Mouse (Mus musculus): ENCODE measurements around the gene 4933425L06Rik. TPM values are rescaled to one million over a fixed set of nuclear protein-coding genes. Genes with fewer than 3 reads are reported as not detected.

4933425L06Rik gene
- polyA plus RNA-seq (2012; rRNA removed), result not detected in 2 replicates
- polyA plus RNA-seq (2014; fragmentation: Nextera tagmentation; extraction: Ambion mirVana), result not detected in 2 replicates

GRCm38 (mm10) chr13:105081862-105082261 is at the start of gene 4933425L06Rik:
TSS of gene 4933425L06Rik (plus strand) at chr13:105082122.
- Histone ChIP-seq H3K9ac (replicated peaks) (no peak within 1 kb of the TSS), H3K27ac (no peak within 1 kb of the TSS), H3K4me3 (ENCODE audit: insufficient read depth in 1 of 2, low read depth in 2 of 2, low read length in 2 of 2) (no peak within 1 kb of the TSS), H3K4me1 (replicated peaks; ENCODE audit: control insufficient read depth in 2 of 2, insufficient read depth in 2 of 2, low read length in 1 of 2) (no peaks in the 10 kb centered on the region), H3K36me3 (replicated peaks; ENCODE audit: control insufficient read depth, insufficient read depth, low read depth) (no peaks in the 10 kb centered on the region), H3K27me3 (ENCODE audit: control insufficient read depth, insufficient read depth, low read length) (no peaks in the 10 kb centered on the region), H3K9me3 (ENCODE audit: control insufficient read depth, low read length) (no peaks in the 10 kb centered on the region), H3K4me2 (ENCODE audit: low read depth) (no peak within 1 kb of the TSS)
- TF ChIP-seq CTCF (IDR thresholded peaks at IDR 0.05; ENCODE audit: low read depth) (no peak), EP300 (IDR thresholded peaks at IDR 0.05; ENCODE audit: low read depth) (no peak)
- ATAC-seq (ENCODE audit: insufficient read depth), result no peak
- WGBS (ENCODE audit: insufficient replicate concordance), result 79% methylated on average over 10 of the region's 10 CpGs
- DNase-seq (ENCODE audit: low read depth in 3 of 3, low spot score in 3 of 3), result no peak

- no peak for TF ChIP-seq EP300 (IDR thresholded peaks at IDR 0.05; ENCODE audit: low read depth)
- no peak for TF ChIP-seq CTCF (IDR thresholded peaks at IDR 0.05; ENCODE audit: low read depth)
- Histone ChIP-seq H3K9me3 (ENCODE audit: control insufficient read depth, low read length) (no peaks in the 10 kb centered on the region), H3K4me2 (ENCODE audit: low read depth) (no peak overlapping the region), H3K36me3 (replicated peaks; ENCODE audit: control insufficient read depth, insufficient read depth, low read depth) (no peaks in the 10 kb centered on the region), H3K27me3 (ENCODE audit: control insufficient read depth, insufficient read depth, low read length) (no peaks in the 10 kb centered on the region), H3K27ac (no peak overlapping the region), H3K4me1 (replicated peaks; ENCODE audit: control insufficient read depth in 2 of 2, insufficient read depth in 2 of 2, low read length in 1 of 2) (no peaks in the 10 kb centered on the region), H3K4me3 (ENCODE audit: insufficient read depth in 1 of 2, low read depth in 2 of 2, low read length in 2 of 2) (no peak overlapping the region), H3K9ac (replicated peaks) (no peak overlapping the region)
- ATAC-seq (ENCODE audit: insufficient read depth), result no peak
- WGBS (ENCODE audit: insufficient replicate concordance), result 71% methylated on average over 12 of the region's 12 CpGs
- no peak for DNase-seq (ENCODE audit: low read depth in 3 of 3, low spot score in 3 of 3)
Observed at GRCm38 (mm10) chr13:105037816-105038215, 44.1 kb upstream of the 4933425L06Rik start.

- 57% methylated on average over 5 of the region's 5 CpGs for WGBS (ENCODE audit: insufficient replicate concordance)
- no peak overlapping the region for H3K9ac ChIP-seq (replicated peaks)
- no peaks in the 10 kb centered on the region for H3K27me3 ChIP-seq (ENCODE audit: control insufficient read depth, insufficient read depth, low read length)
- no peak for DNase-seq (ENCODE audit: low read depth in 3 of 3, low spot score in 3 of 3)
- TF ChIP-seq CTCF (IDR thresholded peaks at IDR 0.05; ENCODE audit: low read depth) (no peak), EP300 (IDR thresholded peaks at IDR 0.05; ENCODE audit: low read depth) (no peak)
- no peak overlapping the region for H3K4me2 ChIP-seq (ENCODE audit: low read depth)
- no peaks in the 10 kb centered on the region for H3K4me1 ChIP-seq (replicated peaks; ENCODE audit: control insufficient read depth in 2 of 2, insufficient read depth in 2 of 2, low read length in 1 of 2)
- no peak for ATAC-seq (ENCODE audit: insufficient read depth)
- H3K27ac ChIP-seq, result no peak overlapping the region
- no peaks in the 10 kb centered on the region for H3K36me3 ChIP-seq (replicated peaks; ENCODE audit: control insufficient read depth, insufficient read depth, low read depth)
- no peaks in the 10 kb centered on the region for H3K9me3 ChIP-seq (ENCODE audit: control insufficient read depth, low read length)
- no peak overlapping the region for H3K4me3 ChIP-seq (ENCODE audit: insufficient read depth in 1 of 2, low read depth in 2 of 2, low read length in 2 of 2)
Observed at GRCm38 (mm10) chr13:105038334-105038733, 43.6 kb upstream of the 4933425L06Rik start.

GRCm38 (mm10) chr13:105043882-105044281 is 38.0 kb upstream of the 4933425L06Rik start:
- ATAC-seq (ENCODE audit: insufficient read depth) (no peak), DNase-seq (ENCODE audit: low read depth in 3 of 3, low spot score in 3 of 3) (no peak)
- peaks cover 0 to 7% of the 10 kb centered on the region in 2 experiments; a peak in 1 of 4 replicates for H3K4me1 ChIP-seq (replicated peaks; ENCODE audit: control insufficient read depth in 2 of 2, insufficient read depth in 2 of 2, low read length in 1 of 2)
- H3K27me3 ChIP-seq (ENCODE audit: control insufficient read depth, insufficient read depth, low read length), result no peaks in the 10 kb centered on the region
- H3K36me3 ChIP-seq (replicated peaks; ENCODE audit: control insufficient read depth, insufficient read depth, low read depth), result no peaks in the 10 kb centered on the region
- H3K9ac ChIP-seq (replicated peaks), result no peak overlapping the region
- H3K4me2 ChIP-seq (ENCODE audit: low read depth), result no peak overlapping the region
- WGBS (ENCODE audit: insufficient replicate concordance), result 61% methylated on average over 3 of the region's 3 CpGs
- no peak overlapping the region for H3K27ac ChIP-seq
- H3K9me3 ChIP-seq (ENCODE audit: control insufficient read depth, low read length), result no peaks in the 10 kb centered on the region
- no peak overlapping the region for H3K4me3 ChIP-seq (ENCODE audit: insufficient read depth in 1 of 2, low read depth in 2 of 2, low read length in 2 of 2)
- TF ChIP-seq EP300 (IDR thresholded peaks at IDR 0.05; ENCODE audit: low read depth), result no peak

- TF ChIP-seq EP300 (IDR thresholded peaks at IDR 0.05; ENCODE audit: low read depth) (no peak), CTCF (IDR thresholded peaks at IDR 0.05; ENCODE audit: low read depth) (no peak)
- WGBS (ENCODE audit: insufficient replicate concordance), result 13% methylated on average over 9 of the region's 9 CpGs
- Histone ChIP-seq H3K9me3 (ENCODE audit: control insufficient read depth, low read length) (no peaks in the 10 kb centered on the region), H3K4me2 (ENCODE audit: low read depth) (no peak overlapping the region), H3K4me3 (ENCODE audit: insufficient read depth in 1 of 2, low read depth in 2 of 2, low read length in 2 of 2) (no peak overlapping the region), H3K4me1 (replicated peaks; ENCODE audit: control insufficient read depth in 2 of 2, insufficient read depth in 2 of 2, low read length in 1 of 2) (peaks cover 0 to 7% of the 10 kb centered on the region in 2 experiments; a peak in 1 of 4 replicates), H3K9ac (replicated peaks) (no peak overlapping the region), H3K27ac (no peak overlapping the region), H3K27me3 (ENCODE audit: control insufficient read depth, insufficient read depth, low read length) (no peaks in the 10 kb centered on the region; the same call in 1 of the 2 replicates), H3K36me3 (replicated peaks; ENCODE audit: control insufficient read depth, insufficient read depth, low read depth) (no peaks in the 10 kb centered on the region)
- DNase-seq (ENCODE audit: low read depth in 3 of 3, low spot score in 3 of 3) (no peak), ATAC-seq (ENCODE audit: insufficient read depth) (no peak)
Observed at GRCm38 (mm10) chr13:105047377-105047776, 34.5 kb upstream of the 4933425L06Rik start.

All from liver, embryonic 14.5 days (tissue).